Mouse (Mus musculus): Measurements from ENCODE around the gene Sytl2.

- TF ChIP-seq POLR2A (IDR thresholded peaks at IDR 0.05; ENCODE audit: low read depth, low read length), result no peak
- TF ChIP-seq CTCF (IDR thresholded peaks at IDR 0.05; ENCODE audit: extremely low read depth, insufficient read depth, insufficient read length, insufficient replicate concordance), result no peak
Observed at GRCm38 (mm10) chr7:90277769-90278168, 24.3 kb upstream of the Sytl2 start.
